Mouse (Mus musculus): ENCODE data around the gene Otx1. TPM values are rescaled to one million over a fixed set of nuclear protein-coding genes. Genes with fewer than 3 reads are reported as not detected.

Gene Otx1
- total and polyA plus RNA-seq, 3 experiments: not detected

DNA sequence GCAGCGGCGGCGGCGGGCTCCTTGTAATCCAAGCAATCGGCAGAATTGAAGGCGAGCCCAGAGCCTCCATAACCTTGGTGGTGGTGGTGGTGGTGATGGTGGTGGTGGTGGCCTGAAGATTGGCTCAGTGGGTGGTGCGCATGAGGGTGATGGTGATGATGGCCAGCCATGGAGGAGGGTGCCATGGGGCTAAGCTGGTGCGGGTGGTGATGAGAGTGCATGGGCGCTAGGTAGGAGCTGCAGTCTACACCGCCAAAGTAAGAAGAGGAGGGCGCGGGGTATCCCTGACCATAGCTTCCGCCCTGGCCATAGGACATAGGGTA is 6.4 kb downstream of the Otx1 start:
- no peaks in the 10 kb centered on the region for H3K36me3 ChIP-seq (ENCODE audit: control insufficient read depth in 1 of 2, insufficient read depth in 2 of 2, low read length in 2 of 2)
- H3K27ac ChIP-seq (ENCODE audit: control insufficient read depth, low read depth, low read length): no peak overlapping the region
- no peaks in the 10 kb centered on the region for H3K4me1 ChIP-seq (ENCODE audit: control insufficient read depth in 1 of 2, insufficient read depth in 2 of 2, low read length in 2 of 2)
- H3K9ac ChIP-seq (ENCODE audit: control insufficient read depth, low read depth, low read length, poor library complexity, severe bottlenecking): no peak overlapping the region
- H3K4me3 ChIP-seq (ENCODE audit: control insufficient read depth in 1 of 2, insufficient read depth in 1 of 2, low read depth in 2 of 2, low read length in 2 of 2): no peak overlapping the region
- H3K27me3 ChIP-seq (ENCODE audit: control insufficient read depth in 1 of 2, insufficient read depth in 2 of 2, low read length in 2 of 2): no peaks in the 10 kb centered on the region
- H3K79me2 ChIP-seq (ENCODE audit: control insufficient read depth, insufficient read depth, low read length, poor library complexity): no peaks in the 10 kb centered on the region
- H3K9me3 ChIP-seq (replicated peaks; ENCODE audit: insufficient read depth, low read length): no peaks in the 10 kb centered on the region
- DNase-seq (ENCODE audit: low read depth, low spot score): no peak
- TF ChIP-seq NRF1 (IDR thresholded peaks at IDR 0.05; ENCODE audit: insufficient read depth, low read depth, low read length, poor library complexity, severe bottlenecking) (no peak), CHD2 (IDR thresholded peaks at IDR 0.05; ENCODE audit: low read length) (no peak), E2F4 (IDR thresholded peaks at IDR 0.05; ENCODE audit: borderline replicate concordance, low read depth, low read length) (no peak), POLR2A (IDR thresholded peaks at IDR 0.05; ENCODE audit: control insufficient read depth in 1 of 2, insufficient read depth in 1 of 2, low read depth in 1 of 2, low read length in 2 of 2, poor library complexity in 1 of 2) (no peak), TAL1 (IDR thresholded peaks at IDR 0.05; ENCODE audit: low read length) (no peak), SMC3 (IDR thresholded peaks at IDR 0.05; ENCODE audit: low read depth, low read length) (no peak), ZNF384 (IDR thresholded peaks at IDR 0.05; ENCODE audit: low read depth, low read length) (no peak), USF1 (IDR thresholded peaks at IDR 0.05; ENCODE audit: low read depth, low read length) (no peak), RAD21 (IDR thresholded peaks at IDR 0.05; ENCODE audit: low read depth, low read length) (no peak), NELFE (IDR thresholded peaks at IDR 0.05; ENCODE audit: low read depth, low read length) (no peak), MYB (IDR thresholded peaks at IDR 0.05; ENCODE audit: low read depth, low read length) (no peak), ETS1 (IDR thresholded peaks at IDR 0.05; ENCODE audit: low read depth, low read length) (no peak), CHD1 (IDR thresholded peaks at IDR 0.05; ENCODE audit: low read depth, low read length) (no peak), ZC3H11A (IDR thresholded peaks at IDR 0.05; ENCODE audit: low read depth, low read length) (no peak), ZKSCAN1 (IDR thresholded peaks at IDR 0.05; ENCODE audit: low read depth, low read length) (no peak), USF2 (IDR thresholded peaks at IDR 0.05; ENCODE audit: borderline replicate concordance in 1 of 2, insufficient read depth in 1 of 2, low read depth in 1 of 2, low read length in 2 of 2) (no peak), MAFK (IDR thresholded peaks at IDR 0.05; ENCODE audit: borderline replicate concordance, low read depth, low read length) (no peak)

DNA sequence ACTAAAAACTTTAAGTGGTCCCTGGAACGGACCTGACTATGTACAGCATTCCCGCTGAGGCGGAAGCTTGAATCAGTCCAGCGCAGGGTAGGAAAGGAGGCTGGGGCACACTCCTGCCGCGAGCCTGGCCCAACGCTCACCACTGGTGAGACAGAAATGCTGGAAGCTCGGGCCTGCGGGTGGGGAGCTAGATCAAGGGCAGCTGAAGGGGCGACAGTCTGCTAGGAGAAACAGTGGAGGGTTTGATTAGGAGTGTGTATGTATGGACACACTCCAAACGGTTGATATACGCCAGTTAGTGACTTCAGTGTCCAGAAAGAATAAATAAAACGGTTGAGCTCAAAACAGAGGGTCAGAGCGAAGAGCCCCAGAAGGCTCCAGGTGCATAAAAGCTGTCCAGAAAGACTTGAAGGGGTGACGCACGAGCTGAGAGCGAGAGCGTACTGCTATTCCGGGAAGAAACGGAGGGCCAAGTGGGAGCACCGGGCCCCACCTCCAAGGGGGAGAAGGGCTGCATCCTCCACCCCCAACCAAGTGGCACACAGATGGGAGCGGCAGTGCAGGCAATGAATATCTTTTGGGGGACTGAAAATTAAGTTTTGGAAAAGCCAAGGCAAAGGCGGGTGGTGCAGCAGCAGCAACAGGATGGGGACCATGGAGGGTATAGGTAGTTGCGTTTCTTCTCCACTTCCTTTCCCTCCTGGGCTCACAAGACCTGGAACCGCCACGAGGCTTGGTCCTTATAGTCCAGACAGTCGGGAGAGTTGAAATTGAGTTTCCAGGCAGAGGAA is 7.0 kb downstream of the Otx1 start:
- Histone ChIP-seq H3K27ac (ENCODE audit: control insufficient read depth, low read depth, low read length) (no peak overlapping the region), H3K9ac (ENCODE audit: control insufficient read depth, low read depth, low read length, poor library complexity, severe bottlenecking) (no peak overlapping the region), H3K27me3 (ENCODE audit: control insufficient read depth in 1 of 2, insufficient read depth in 2 of 2, low read length in 2 of 2) (no peaks in the 10 kb centered on the region), H3K4me1 (ENCODE audit: control insufficient read depth in 1 of 2, insufficient read depth in 2 of 2, low read length in 2 of 2) (no peaks in the 10 kb centered on the region), H3K79me2 (ENCODE audit: control insufficient read depth, insufficient read depth, low read length, poor library complexity) (no peaks in the 10 kb centered on the region), H3K36me3 (ENCODE audit: control insufficient read depth in 1 of 2, insufficient read depth in 2 of 2, low read length in 2 of 2) (no peaks in the 10 kb centered on the region), H3K9me3 (replicated peaks; ENCODE audit: insufficient read depth, low read length) (no peaks in the 10 kb centered on the region), H3K4me3 (ENCODE audit: control insufficient read depth in 1 of 2, insufficient read depth in 1 of 2, low read depth in 2 of 2, low read length in 2 of 2) (no peak overlapping the region)
- no peak for TF ChIP-seq MEF2A (IDR thresholded peaks at IDR 0.05; ENCODE audit: extremely low read depth, insufficient replicate concordance, low read depth, low read length, poor library complexity, severe bottlenecking)
- TF ChIP-seq ZMIZ1 (IDR thresholded peaks at IDR 0.05; ENCODE audit: low read depth, low read length): no peak
- no peak for TF ChIP-seq CHD1 (IDR thresholded peaks at IDR 0.05; ENCODE audit: low read depth, low read length)
- TF ChIP-seq MYC (IDR thresholded peaks at IDR 0.05; ENCODE audit: low read depth, low read length): no peak
- no peak for TF ChIP-seq MXI1 (IDR thresholded peaks at IDR 0.05; ENCODE audit: low read depth, low read length)
- TF ChIP-seq TBP (IDR thresholded peaks at IDR 0.05; ENCODE audit: low read depth, low read length): no peak
- TF ChIP-seq ZC3H11A (IDR thresholded peaks at IDR 0.05; ENCODE audit: low read depth, low read length): no peak
- no peak for DNase-seq (ENCODE audit: low read depth, low spot score)
